Mouse (Mus musculus): Measurements from ENCODE around the gene Slit3. TPM values are rescaled to one million over a fixed set of nuclear protein-coding genes. Genes with fewer than 3 reads are reported as not detected.

Slit3 gene
- polyA plus RNA-seq, 1 experiment from 2014 or later = 13.0 TPM

- Histone ChIP-seq H3K4me3 (no peak overlapping the region), H3K4me2 (no peak overlapping the region), H3K9ac (no peak overlapping the region), H3K4me1 (replicated peaks) (peaks cover 15% of the 10 kb centered on the region), H3K36me3 (no peaks in the 10 kb centered on the region), H3K27ac (replicated peaks) (no peak overlapping the region), H3K9me3 (no peaks in the 10 kb centered on the region), H3K27me3 (peaks cover 14% of the 10 kb centered on the region; the same call in 1 of the 2 replicates)
- WGBS = 58% methylated on average over 2 of the region's 2 CpGs
- no peak for ATAC-seq (ENCODE audit: low FRiP score, low read depth)
These were observed 177.5 kb downstream of the Slit3 start for GRCm38 (mm10) chr11:35298526-35298925.

- Histone ChIP-seq H3K27ac (replicated peaks) (no peak overlapping the region), H3K9ac (no peak overlapping the region), H3K4me2 (no peak overlapping the region), H3K27me3 (peaks cover 14% of the 10 kb centered on the region; the same call in 1 of the 2 replicates), H3K9me3 (no peaks in the 10 kb centered on the region), H3K4me3 (no peak overlapping the region), H3K36me3 (no peaks in the 10 kb centered on the region), H3K4me1 (replicated peaks) (peaks cover 14% of the 10 kb centered on the region)
- 65% methylated on average over 7 of the region's 7 CpGs for WGBS
- ATAC-seq (ENCODE audit: low FRiP score, low read depth) = no peak
These were observed 178.9 kb downstream of the Slit3 start for GRCm38 (mm10) chr11:35299857-35300375.

- no peak for ATAC-seq (ENCODE audit: low FRiP score, low read depth)
- 84% methylated on average over 5 of the region's 5 CpGs for WGBS
These were observed 181.2 kb downstream of the Slit3 start for GRCm38 (mm10) chr11:35302272-35302671.

GRCm38 (mm10) chr11:35304216-35304975 is 183.4 kb downstream of the Slit3 start:
- no peaks in the 10 kb centered on the region for H3K36me3 ChIP-seq
- ATAC-seq (ENCODE audit: low FRiP score, low read depth) = no peak
- no peaks in the 10 kb centered on the region for H3K9me3 ChIP-seq
- no peak overlapping the region for H3K4me3 ChIP-seq
- peaks cover 7% of the 10 kb centered on the region; the same call in 1 of the 2 replicates for H3K27me3 ChIP-seq
- 76% methylated on average over 8 of the region's 8 CpGs for WGBS
- H3K27ac ChIP-seq (replicated peaks) = no peak overlapping the region
- H3K9ac ChIP-seq = no peak overlapping the region
- H3K4me2 ChIP-seq = no peak overlapping the region
- peaks cover 14% of the 10 kb centered on the region for H3K4me1 ChIP-seq (replicated peaks)

More at GRCm38 (mm10) chr11:35302272-35302671, 181.2 kb downstream of the Slit3 start:
- peaks cover 14% of the 10 kb centered on the region; the same call in 1 of the 2 replicates for H3K27me3 ChIP-seq
- no peak overlapping the region for H3K4me3 ChIP-seq
- H3K9me3 ChIP-seq = no peaks in the 10 kb centered on the region
- H3K36me3 ChIP-seq = no peaks in the 10 kb centered on the region
- no peak overlapping the region for H3K27ac ChIP-seq (replicated peaks)
- H3K9ac ChIP-seq = no peak overlapping the region
- H3K4me1 ChIP-seq (replicated peaks) = peaks cover 14% of the 10 kb centered on the region
- H3K4me2 ChIP-seq = no peak overlapping the region

GRCm38 (mm10) chr11:35305111-35305510 is 184.1 kb downstream of the Slit3 start:
- Histone ChIP-seq H3K4me2 (no peak overlapping the region), H3K27me3 (peaks cover 7% of the 10 kb centered on the region; the same call in 1 of the 2 replicates)
- ATAC-seq (ENCODE audit: low FRiP score, low read depth) = peak; percentile 72; the same call in 1 of the 2 replicates

GRCm38 (mm10) chr11:35305910-35306309 is 184.9 kb downstream of the Slit3 start:
- Histone ChIP-seq H3K9me3 (no peaks in the 10 kb centered on the region), H3K9ac (no peak overlapping the region), H3K4me3 (no peak overlapping the region), H3K27ac (replicated peaks) (no peak overlapping the region), H3K27me3 (0 out of 2 replicates have a peak, but pooled peaks cover 3% of the 10 kb centered on the region), H3K4me2 (no peak overlapping the region), H3K36me3 (no peaks in the 10 kb centered on the region), H3K4me1 (replicated peaks) (peaks cover 8% of the 10 kb centered on the region; the same call in 1 of the 2 replicates)
- 85% methylated on average over 3 of the region's 3 CpGs for WGBS
- ATAC-seq (ENCODE audit: low FRiP score, low read depth) = no peak

More at GRCm38 (mm10) chr11:35305111-35305510, 184.1 kb downstream of the Slit3 start:
- no peak overlapping the region for H3K9ac ChIP-seq
- 52% methylated on average over 5 of the region's 5 CpGs for WGBS
- peaks cover 10% of the 10 kb centered on the region for H3K4me1 ChIP-seq (replicated peaks)
- H3K27ac ChIP-seq (replicated peaks) = no peak overlapping the region
- no peaks in the 10 kb centered on the region for H3K9me3 ChIP-seq
- no peaks in the 10 kb centered on the region for H3K36me3 ChIP-seq
- no peak overlapping the region for H3K4me3 ChIP-seq

- Histone ChIP-seq H3K36me3 (no peaks in the 10 kb centered on the region), H3K4me1 (replicated peaks) (peaks cover 8% of the 10 kb centered on the region; the same call in 1 of the 2 replicates), H3K27ac (replicated peaks) (no peak overlapping the region), H3K27me3 (no peaks in the 10 kb centered on the region), H3K9ac (no peak overlapping the region), H3K9me3 (no peaks in the 10 kb centered on the region), H3K4me3 (no peak overlapping the region), H3K4me2 (no peak overlapping the region)
- 60% methylated on average over 5 of the region's 5 CpGs for WGBS
- no peak for ATAC-seq (ENCODE audit: low FRiP score, low read depth)
These were observed 185.9 kb downstream of the Slit3 start for GRCm38 (mm10) chr11:35306922-35307321.

GRCm38 (mm10) chr11:35307992-35308391 is 187.0 kb downstream of the Slit3 start:
- no peak for ATAC-seq (ENCODE audit: low FRiP score, low read depth)
- H3K9ac ChIP-seq = no peak overlapping the region
- no peak overlapping the region for H3K4me3 ChIP-seq
- H3K9me3 ChIP-seq = no peaks in the 10 kb centered on the region
- H3K27me3 ChIP-seq = no peaks in the 10 kb centered on the region
- H3K36me3 ChIP-seq = no peaks in the 10 kb centered on the region
- H3K4me2 ChIP-seq = no peak overlapping the region
- H3K27ac ChIP-seq (replicated peaks) = no peak overlapping the region
- 86% methylated on average over 4 of the region's 4 CpGs for WGBS
- peaks cover 8% of the 10 kb centered on the region; the same call in 1 of the 2 replicates for H3K4me1 ChIP-seq (replicated peaks)

- Histone ChIP-seq H3K9me3 (no peaks in the 10 kb centered on the region), H3K9ac (no peak overlapping the region), H3K36me3 (no peaks in the 10 kb centered on the region), H3K27ac (replicated peaks) (no peak overlapping the region), H3K4me3 (no peak overlapping the region), H3K4me2 (no peak overlapping the region), H3K27me3 (no peaks in the 10 kb centered on the region), H3K4me1 (replicated peaks) (0 out of 2 replicates have a peak, but pooled peaks cover 5% of the 10 kb centered on the region)
- no peak for ATAC-seq (ENCODE audit: low FRiP score, low read depth)
- WGBS = 80% methylated on average over 5 of the region's 5 CpGs
These were observed 194.5 kb downstream of the Slit3 start for GRCm38 (mm10) chr11:35315449-35316028.

GRCm38 (mm10) chr11:35317221-35317620 is 196.2 kb downstream of the Slit3 start:
- Histone ChIP-seq H3K4me2 (no peak overlapping the region), H3K9me3 (no peaks in the 10 kb centered on the region), H3K4me1 (replicated peaks) (0 out of 2 replicates have a peak, but pooled peaks cover 5% of the 10 kb centered on the region), H3K9ac (no peak overlapping the region), H3K27ac (replicated peaks) (no peak overlapping the region), H3K27me3 (no peaks in the 10 kb centered on the region), H3K36me3 (no peaks in the 10 kb centered on the region), H3K4me3 (no peak overlapping the region)
- no peak for ATAC-seq (ENCODE audit: low FRiP score, low read depth)
- 91% methylated on average over 5 of the region's 5 CpGs for WGBS

GRCm38 (mm10) chr11:35317775-35318432 is 196.9 kb downstream of the Slit3 start:
- WGBS = 50% methylated on average over 7 of the region's 7 CpGs
- Histone ChIP-seq H3K36me3 (no peaks in the 10 kb centered on the region), H3K9ac (no peak overlapping the region), H3K9me3 (no peaks in the 10 kb centered on the region), H3K4me2 (no peak overlapping the region), H3K4me1 (replicated peaks) (0 out of 2 replicates have a peak, but pooled peaks cover 5% of the 10 kb centered on the region), H3K4me3 (no peak overlapping the region), H3K27ac (replicated peaks) (no peak overlapping the region), H3K27me3 (no peaks in the 10 kb centered on the region)
- ATAC-seq (ENCODE audit: low FRiP score, low read depth) = peak; percentile 51; the same call in 1 of the 2 replicates
